Mouse (Mus musculus) macrophage (primary cell): Measurements from ENCODE around the gene Cdk4. TPM values are rescaled to one million over a fixed set of nuclear protein-coding genes. Genes with fewer than 3 reads are reported as not detected.

Experiments used
- H3K27ac ChIP-seq: fragments of 350-480 bp; formaldehyde crosslinking; 2 replicates; pipeline ENCODE4 v1.9.0; 2021
- H3K36me3 ChIP-seq: fragments of 350-480 bp; formaldehyde crosslinking; 2 replicates; pipeline ENCODE4 v1.9.0; 2021; ENCODE audit errors: inconsistent target
- H3K4me3 ChIP-seq: fragments of 350-480 bp; formaldehyde crosslinking; 2 replicates; pipeline ENCODE4 v1.9.0; 2021; ENCODE audit errors: inconsistent target
- H3K79me2 ChIP-seq: fragments of 350-480 bp; formaldehyde crosslinking; 2 replicates; pipeline ENCODE4 v1.9.0; 2021; ENCODE audit errors: inconsistent target
- WGBS: methylation state at CpG from one replicate; pipeline ENCODE4 v1.1.7; 2026; ENCODE audit warnings: inconsistent platforms; ENCODE audit not compliant: missing documents; 5-methylcytosine and 5-hydroxymethylcytosine counted together
- polyA plus RNA-seq: library from polyadenylated mRNA; stranded (reverse); fragments of 250-400 nt; gene quantifications from 3 replicates; pipeline ENCODE4 v1.2.4, GENCODE M21; 2018; ENCODE audit warnings: inconsistent platforms

Cdk4 gene
- polyA plus RNA-seq, 1 experiment from 2014 or later = 145 TPM

DNA sequence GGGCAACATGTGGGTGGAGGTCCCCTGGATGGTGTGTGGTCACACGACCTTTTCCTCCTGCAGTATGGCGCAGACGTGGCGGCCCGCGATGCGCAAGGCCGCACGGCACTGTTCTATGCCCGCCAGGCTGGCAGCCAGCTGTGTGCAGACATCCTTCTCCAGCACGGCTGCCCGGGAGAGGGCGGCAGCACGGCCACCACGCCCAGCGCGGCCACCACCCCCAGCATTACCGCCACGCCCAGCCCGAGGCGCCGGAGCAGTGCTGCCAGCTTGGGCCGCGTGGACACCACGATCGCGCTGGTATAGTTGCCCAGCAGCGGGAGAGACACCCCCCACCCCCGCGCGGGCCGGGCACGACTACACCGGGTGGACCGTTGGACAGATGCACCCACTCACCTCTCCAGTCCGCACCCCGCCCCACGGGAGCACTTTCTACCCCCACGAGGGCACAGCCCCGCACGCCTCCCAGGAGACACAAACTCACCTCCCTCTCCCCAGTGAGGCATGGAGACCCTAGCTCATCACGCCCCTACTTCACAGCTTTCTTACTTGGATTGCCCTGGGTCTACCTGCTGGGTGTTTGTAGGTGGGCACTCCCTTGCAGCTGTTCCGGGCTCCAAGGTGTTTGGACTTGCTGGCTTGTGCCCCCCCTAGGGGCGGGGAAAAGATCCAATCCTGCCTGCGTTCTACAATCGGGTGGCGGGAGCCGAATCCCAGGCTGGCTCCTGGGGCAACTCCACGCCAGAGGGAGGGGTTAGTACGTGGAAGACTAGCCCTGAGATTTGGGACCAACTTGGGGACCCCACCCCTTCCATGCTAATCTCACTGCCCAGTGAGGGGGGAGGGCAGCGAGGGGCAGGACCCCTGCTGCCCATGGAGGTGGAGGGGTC lies 28.4 kb downstream of the Cdk4 start:
- Histone ChIP-seq H3K27ac (no peak overlapping the region), H3K79me2 (no peaks in the 10 kb centered on the region), H3K4me3 (no peak overlapping the region), H3K36me3 (peaks cover 20% of the 10 kb centered on the region)
- 93% methylated on average over 22 of the region's 51 CpGs for WGBS

DNA sequence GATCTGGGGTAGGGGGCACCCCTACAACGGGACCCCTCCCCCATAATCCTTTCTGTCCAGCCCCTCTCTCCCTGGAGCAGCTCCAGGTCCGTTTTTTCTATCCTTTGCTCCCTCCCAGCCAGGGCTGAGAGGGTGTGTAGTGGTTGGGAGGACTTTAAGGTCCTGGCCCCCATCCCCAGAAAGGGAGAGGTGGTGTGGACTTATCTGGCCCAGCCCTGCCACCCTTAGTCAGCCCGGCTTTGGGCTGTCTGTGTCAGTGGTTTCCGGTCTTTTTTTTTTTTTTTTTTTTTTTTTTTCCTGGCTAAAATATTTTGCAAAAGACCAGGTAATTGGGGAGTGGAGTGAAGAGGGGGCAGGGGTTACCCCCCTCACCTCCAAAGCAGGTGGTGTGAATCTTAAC lies 29.4 kb downstream of the Cdk4 start:
- 35% methylated on average over 2 of the region's 4 CpGs for WGBS
- H3K27ac ChIP-seq = no peak overlapping the region
- H3K4me3 ChIP-seq = no peak overlapping the region
- H3K79me2 ChIP-seq = no peaks in the 10 kb centered on the region
- H3K36me3 ChIP-seq = peaks cover 28% of the 10 kb centered on the region

DNA sequence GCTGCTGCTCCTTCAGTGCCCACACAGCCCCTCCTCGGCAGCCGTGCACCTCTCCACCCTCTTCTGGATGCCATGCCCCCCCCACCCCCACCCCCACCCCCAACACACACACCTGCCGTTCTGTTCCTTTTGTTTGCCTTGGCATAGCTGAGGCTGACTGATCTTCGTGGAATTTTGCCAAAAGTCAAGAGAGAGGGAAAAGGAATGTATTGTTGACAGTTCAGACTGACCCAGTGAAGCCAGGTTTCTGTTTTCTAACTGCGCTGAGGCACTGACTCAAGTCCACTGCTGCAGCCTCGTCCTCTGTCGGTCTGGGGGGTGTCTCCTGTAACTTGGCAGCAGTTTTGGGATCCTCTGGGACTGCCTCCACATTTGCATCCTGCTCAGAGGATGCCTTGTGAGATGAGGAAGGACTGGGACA lies 31.1 kb downstream of the Cdk4 start:
- Histone ChIP-seq H3K4me3 (no peak overlapping the region), H3K79me2 (no peaks in the 10 kb centered on the region), H3K36me3 (peaks cover 44% of the 10 kb centered on the region), H3K27ac (no peak overlapping the region)
- 58% methylated on average over 7 of the region's 7 CpGs for WGBS

DNA sequence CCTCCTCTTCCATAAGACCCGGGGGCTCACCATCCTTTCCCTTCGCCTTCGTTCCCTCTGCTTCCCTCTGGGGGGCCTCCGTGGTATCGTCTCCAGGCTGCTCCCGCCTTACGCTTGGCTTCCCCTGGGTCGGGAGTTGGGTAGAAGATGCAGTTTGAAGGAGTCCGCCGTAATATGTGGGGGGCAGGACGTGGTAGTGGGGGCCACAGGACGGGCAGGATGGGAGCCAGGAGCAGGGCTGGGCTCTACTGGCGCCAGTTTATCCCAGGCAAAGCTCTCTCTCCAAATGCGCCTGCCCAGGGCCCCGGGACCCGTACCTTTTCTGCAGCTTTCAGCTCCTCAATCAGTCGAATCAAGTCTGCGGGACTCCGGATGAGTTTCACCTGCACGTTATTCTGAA lies 35.2 kb downstream of the Cdk4 start:
- WGBS = 94% methylated on average over 20 of the region's 20 CpGs
- no peak overlapping the region for H3K4me3 ChIP-seq
- no peaks in the 10 kb centered on the region for H3K79me2 ChIP-seq
- peaks cover 52% of the 10 kb centered on the region for H3K36me3 ChIP-seq
- H3K27ac ChIP-seq = no peak overlapping the region

DNA sequence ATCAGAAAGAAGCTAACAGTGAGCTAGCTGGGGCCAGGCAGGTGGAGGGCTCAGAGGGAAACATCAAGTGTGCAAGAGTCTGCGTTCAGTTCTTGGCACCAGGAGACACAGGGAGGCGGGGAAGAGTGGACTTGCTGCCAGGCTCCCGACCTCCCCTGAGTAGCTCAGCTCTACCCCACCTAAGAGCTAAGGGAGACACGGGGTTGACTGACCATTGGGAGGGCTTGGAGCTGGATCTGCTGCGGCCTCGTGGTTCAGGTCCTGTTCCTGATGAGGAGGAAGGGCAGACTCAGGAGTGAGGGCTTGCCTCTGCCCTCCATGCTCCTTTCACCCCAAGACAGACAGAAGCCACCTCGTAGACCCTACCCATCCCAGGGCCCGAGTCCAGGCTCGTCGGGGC lies 35.9 kb downstream of the Cdk4 start:
- Histone ChIP-seq H3K79me2 (no peaks in the 10 kb centered on the region), H3K4me3 (no peak overlapping the region), H3K36me3 (peaks cover 52% of the 10 kb centered on the region), H3K27ac (no peak overlapping the region)
- WGBS = 90% methylated on average over 10 of the region's 10 CpGs

DNA sequence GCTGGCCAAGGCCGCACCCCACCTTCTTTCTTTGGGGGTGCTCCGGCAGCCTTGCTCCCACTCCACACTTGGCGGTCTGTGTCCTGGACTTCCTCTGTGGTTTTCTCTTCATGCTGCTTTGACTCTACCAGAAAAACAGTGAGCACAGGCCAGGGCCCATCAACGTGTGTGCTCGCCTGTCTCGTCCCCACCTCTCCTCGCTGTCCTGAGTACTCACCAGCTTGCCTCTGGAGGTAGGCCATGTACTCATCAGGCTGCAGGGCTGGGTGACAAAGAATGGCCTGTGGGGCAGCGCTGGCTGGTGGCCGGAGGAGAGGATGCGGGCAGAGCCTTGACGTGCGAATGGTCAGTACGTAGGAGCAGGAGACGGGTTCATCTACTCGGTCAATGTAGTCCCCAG lies 36.5 kb downstream of the Cdk4 start:
- Histone ChIP-seq H3K4me3 (no peak overlapping the region), H3K27ac (no peak overlapping the region), H3K79me2 (no peaks in the 10 kb centered on the region), H3K36me3 (peaks cover 51% of the 10 kb centered on the region)
- WGBS = 75% methylated on average over 15 of the region's 15 CpGs

DNA sequence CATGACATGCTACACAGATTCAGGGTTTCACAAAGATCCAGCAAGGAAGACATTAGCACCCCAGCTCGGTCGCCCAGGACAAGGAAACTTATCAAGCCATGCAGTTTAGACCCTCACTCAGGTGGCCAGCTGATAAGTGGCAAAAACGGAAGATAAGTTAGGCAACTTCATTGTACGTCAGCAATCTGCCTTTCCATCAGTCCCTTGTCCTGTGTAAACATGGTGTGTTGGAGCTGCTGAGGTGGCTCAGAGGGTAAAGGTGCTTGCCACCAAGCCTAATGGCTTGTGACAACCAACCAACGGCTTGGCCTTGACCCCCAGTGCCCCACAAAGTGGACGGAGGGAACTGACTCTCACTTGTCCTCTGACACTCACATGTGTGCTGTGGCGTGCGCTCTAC lies 37.1 kb downstream of the Cdk4 start:
- 71% methylated on average over 8 of the region's 8 CpGs for WGBS
- Histone ChIP-seq H3K4me3 (no peak overlapping the region), H3K36me3 (peaks cover 46% of the 10 kb centered on the region)

DNA sequence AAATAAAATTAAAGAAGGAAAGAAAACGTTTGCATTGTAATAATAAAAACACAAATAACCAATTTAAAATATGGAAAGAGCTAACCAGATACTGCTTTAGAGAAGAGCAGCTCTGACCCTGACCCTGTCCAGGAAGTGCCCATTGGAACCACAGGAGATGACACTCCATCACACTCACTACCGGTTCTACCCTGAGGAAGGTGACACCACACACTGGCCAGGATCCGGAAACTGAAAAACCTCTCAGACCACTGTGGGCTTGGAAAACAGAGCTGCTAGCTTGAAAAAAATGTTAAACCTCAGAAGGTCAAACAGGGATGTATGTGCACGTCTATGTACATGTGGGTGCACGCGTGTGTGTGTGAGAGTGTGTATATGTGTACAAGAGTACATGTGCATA lies 37.8 kb downstream of the Cdk4 start:
- H3K36me3 ChIP-seq = peaks cover 38% of the 10 kb centered on the region
- no peak overlapping the region for H3K27ac ChIP-seq

More for the DNA sequence above, 37.1 kb downstream of the Cdk4 start:
- Histone ChIP-seq H3K79me2 (no peaks in the 10 kb centered on the region), H3K27ac (no peak overlapping the region)

DNA sequence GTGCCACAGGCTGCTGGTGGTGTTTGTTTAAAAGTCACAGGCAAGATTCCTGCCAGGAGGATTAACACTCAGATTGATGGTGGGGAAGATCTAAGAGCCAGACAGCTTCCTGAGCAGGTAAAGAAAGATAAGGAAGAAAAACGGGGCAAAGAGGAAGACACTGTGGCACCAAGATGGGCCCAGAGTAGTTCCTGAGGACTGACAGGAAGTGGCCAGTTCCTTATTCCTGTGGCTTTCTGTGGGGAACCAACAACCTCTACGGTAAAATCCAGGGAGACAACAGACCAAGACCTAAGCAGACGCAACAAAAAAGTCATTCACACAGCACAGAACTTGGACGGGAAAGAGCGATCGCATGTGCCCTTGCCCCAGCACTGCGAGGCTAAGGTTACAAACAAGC lies 40.3 kb downstream of the Cdk4 start:
- peaks cover 21% of the 10 kb centered on the region; the same call in 1 of the 2 replicates for H3K36me3 ChIP-seq
- 2% methylated on average over 7 of the region's 7 CpGs for WGBS
- peak overlapping the region; percentile 29; the same call in 1 of the 2 replicates for H3K27ac ChIP-seq

More for the DNA sequence above, 37.8 kb downstream of the Cdk4 start:
- H3K4me3 ChIP-seq = no peak overlapping the region
- H3K79me2 ChIP-seq = no peaks in the 10 kb centered on the region
- 57% methylated on average over 6 of the region's 6 CpGs for WGBS

DNA sequence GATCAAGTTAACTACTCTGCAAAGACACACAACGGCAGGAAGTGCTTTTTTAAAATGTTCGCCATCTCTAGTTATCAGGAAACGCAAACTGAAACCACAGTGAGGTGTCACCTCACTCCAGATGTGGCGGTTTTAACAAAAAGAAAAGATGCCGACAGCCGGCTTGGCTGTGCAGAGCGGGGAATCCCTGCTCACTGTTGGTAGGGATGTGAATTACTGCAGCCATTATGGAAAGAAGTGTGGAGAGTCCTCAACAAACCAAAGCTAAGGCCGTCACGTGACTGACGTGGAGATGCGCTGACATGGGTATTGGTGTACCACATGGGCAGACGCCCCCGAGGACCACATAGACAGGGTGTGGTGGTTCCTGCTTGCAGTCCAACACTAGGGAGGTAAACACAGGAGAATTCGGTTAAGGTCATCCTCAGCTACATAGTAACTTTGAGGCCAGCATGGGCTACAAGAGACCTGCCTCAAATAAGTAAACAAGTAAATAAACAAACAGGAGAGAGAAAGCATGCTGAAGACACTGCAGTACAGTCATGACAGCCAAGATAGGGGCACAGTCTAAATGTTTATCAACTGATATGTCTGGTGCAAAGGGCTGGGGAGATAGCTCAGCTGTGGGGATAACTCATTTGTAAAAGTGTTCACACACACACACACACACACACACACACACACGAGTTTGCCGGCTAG lies 44.4 kb downstream of the Cdk4 start:
- 47% methylated on average over 16 of the region's 16 CpGs for WGBS
- H3K36me3 ChIP-seq = peaks cover 12% of the 10 kb centered on the region; the same call in 1 of the 2 replicates

More for the DNA sequence above, 40.3 kb downstream of the Cdk4 start:
- Histone ChIP-seq H3K79me2 (no peaks in the 10 kb centered on the region), H3K4me3 (no peak overlapping the region)

DNA sequence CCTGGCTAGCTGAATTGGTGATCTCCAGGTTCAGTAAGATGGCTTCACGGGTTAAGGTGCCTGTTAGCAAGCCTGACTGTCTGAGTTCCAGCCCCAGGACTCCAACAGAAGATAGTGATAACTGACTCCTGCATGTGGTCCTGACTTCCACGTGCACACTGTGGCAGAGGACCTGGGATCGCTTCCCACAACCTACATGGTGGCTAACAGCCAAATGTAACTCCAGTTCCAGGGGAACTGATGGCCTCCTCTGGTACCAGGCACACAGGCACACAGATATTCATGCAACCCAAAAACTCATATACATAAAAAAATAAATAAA lies 44.9 kb downstream of the Cdk4 start:
- Histone ChIP-seq H3K4me3 (no peak overlapping the region), H3K36me3 (peaks cover 17% of the 10 kb centered on the region; the same call in 1 of the 2 replicates), H3K27ac (no peak overlapping the region), H3K79me2 (no peaks in the 10 kb centered on the region)
- 69% methylated on average over 3 of the region's 3 CpGs for WGBS

More for the DNA sequence above, 44.4 kb downstream of the Cdk4 start:
- Histone ChIP-seq H3K27ac (no peak overlapping the region), H3K4me3 (no peak overlapping the region), H3K79me2 (no peaks in the 10 kb centered on the region)

DNA sequence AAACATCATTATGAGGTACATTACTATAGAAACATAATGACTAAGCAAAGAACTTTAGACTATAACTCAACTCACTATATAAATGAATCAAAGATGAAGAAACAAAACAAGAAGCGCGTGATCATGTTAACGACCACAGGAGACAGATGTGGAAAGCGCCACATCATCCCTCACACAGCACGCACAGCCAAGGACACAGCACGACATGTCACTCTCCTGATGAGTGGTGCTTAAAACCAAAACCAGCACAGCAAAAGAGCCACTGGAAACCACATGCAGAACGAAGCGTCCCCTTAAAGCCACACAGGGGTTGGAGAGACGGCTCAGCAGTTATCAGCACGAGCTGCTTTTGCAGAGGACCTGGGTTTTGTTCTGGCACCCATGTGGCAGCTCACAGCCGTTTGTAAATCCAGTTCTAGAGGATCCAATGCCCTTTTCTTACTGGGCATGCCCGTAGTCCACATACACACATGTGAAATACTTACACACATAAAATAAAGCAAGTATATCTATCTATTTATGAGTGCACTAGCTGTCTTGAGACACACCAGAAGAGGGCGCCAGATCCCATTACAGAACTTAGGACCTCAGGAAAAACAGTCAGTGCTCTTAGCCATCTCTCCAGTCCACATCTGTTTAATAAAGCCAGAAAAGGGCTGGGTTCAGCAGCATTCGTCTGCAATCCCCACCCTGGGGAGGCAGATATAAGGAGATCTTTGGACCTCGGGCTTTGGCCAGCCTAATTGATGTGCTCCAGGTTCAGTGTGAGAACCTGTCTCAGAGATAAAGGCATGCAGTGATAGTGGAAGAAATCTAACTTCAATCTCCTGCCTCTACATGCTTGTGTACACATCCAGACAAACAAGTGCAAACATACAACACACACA lies 47.9 kb downstream of the Cdk4 start:
- Histone ChIP-seq H3K4me3 (no peak overlapping the region), H3K27ac (no peak overlapping the region), H3K36me3 (peaks cover 24% of the 10 kb centered on the region; the same call in 1 of the 2 replicates), H3K79me2 (no peaks in the 10 kb centered on the region)
- 56% methylated on average over 14 of the region's 15 CpGs for WGBS

DNA sequence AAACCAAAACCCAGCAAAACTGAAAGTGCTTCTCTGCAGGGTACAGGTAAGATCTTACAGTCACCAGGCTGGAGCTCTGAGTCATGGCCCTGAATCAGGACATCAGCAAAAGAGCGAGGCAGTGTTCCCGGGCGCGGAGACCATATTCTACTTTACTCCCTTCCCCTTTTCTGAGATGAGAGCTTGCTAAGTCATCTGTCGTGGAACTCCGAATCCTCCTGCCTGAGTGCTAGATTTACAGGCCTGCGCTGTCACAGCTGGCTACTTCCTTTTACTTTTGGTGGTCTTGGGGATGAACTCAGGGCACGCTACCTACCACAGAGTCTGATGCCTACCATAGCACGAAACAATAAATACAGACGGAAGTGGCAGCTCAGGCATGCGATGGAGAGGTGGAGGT lies 51.1 kb downstream of the Cdk4 start:
- Histone ChIP-seq H3K4me3 (no peak overlapping the region), H3K27ac (peak overlapping the region; percentile 5; the same call in 1 of the 2 replicates), H3K79me2 (no peaks in the 10 kb centered on the region), H3K36me3 (peaks cover 47% of the 10 kb centered on the region)
- 49% methylated on average over 11 of the region's 11 CpGs for WGBS

DNA sequence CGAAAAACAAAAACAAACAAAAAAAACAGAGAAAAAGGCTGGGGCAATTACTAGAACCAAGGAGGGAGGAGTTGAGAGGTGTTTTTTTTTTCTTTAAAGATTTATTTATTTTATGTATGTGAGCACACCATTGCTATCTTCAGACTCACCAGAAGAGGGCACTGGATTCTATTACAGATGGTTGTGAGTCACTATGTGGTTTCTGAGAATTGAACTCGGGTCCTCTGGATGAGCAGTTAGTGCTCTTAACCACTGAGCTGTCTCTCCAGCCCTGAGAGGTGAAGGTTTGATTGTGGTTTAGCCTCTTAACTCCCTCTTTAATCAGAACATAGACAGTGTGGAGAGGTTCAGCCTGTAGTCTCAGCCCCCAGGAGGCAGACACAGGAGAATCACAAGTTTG lies 51.7 kb downstream of the Cdk4 start:
- 57% methylated on average over 2 of the region's 2 CpGs for WGBS
- peaks cover 5% of the 10 kb centered on the region; the same call in 1 of the 2 replicates for H3K79me2 ChIP-seq
- no peak overlapping the region for H3K4me3 ChIP-seq
- H3K36me3 ChIP-seq = peaks cover 48% of the 10 kb centered on the region
- 0 out of 2 replicates have a peak overlapping the region, but pooled peaks have one; percentile 5 for H3K27ac ChIP-seq
